Mouse (Mus musculus): ENCODE results near the gene Clns1a. TPM values are rescaled to one million over a fixed set of nuclear protein-coding genes. Genes with fewer than 3 reads are reported as not detected.

Gene Clns1a
- polyA plus RNA-seq, 1 experiment: 86.9 TPM

GRCm38 (mm10) chr7:97701106-97701505, 4.7 kb downstream of the Clns1a start:
- no peak for TF ChIP-seq POLR2A (IDR thresholded peaks at IDR 0.05; ENCODE audit: extremely low read depth, insufficient read depth, low read length)
- TF ChIP-seq CTCF (IDR thresholded peaks at IDR 0.05; ENCODE audit: extremely low read depth, insufficient read depth, low read length): no peak
- no peak overlapping the region for H3K27ac ChIP-seq (ENCODE audit: insufficient read depth, low read length)
- no peak overlapping the region for H3K4me3 ChIP-seq (ENCODE audit: insufficient read depth, low read length)
- no peaks in the 10 kb centered on the region for H3K4me1 ChIP-seq (ENCODE audit: control insufficient read depth, insufficient read depth, low read length)

GRCm38 (mm10) chr7:97707123-97707522, 10.7 kb downstream of the Clns1a start:
- no peak overlapping the region; the same call in 1 of the 2 replicates for H3K27ac ChIP-seq (ENCODE audit: insufficient read depth, low read length)
- H3K4me3 ChIP-seq (ENCODE audit: insufficient read depth, low read length): no peak overlapping the region
- no peak for TF ChIP-seq POLR2A (IDR thresholded peaks at IDR 0.05; ENCODE audit: extremely low read depth, insufficient read depth, low read length)
- no peak for TF ChIP-seq CTCF (IDR thresholded peaks at IDR 0.05; ENCODE audit: extremely low read depth, insufficient read depth, low read length)
- H3K4me1 ChIP-seq (ENCODE audit: control insufficient read depth, insufficient read depth, low read length): peaks cover 3% of the 10 kb centered on the region

GRCm38 (mm10) chr7:97707809-97708208, 11.4 kb downstream of the Clns1a start:
- no peak for TF ChIP-seq CTCF (IDR thresholded peaks at IDR 0.05; ENCODE audit: extremely low read depth, insufficient read depth, low read length)
- no peak for TF ChIP-seq POLR2A (IDR thresholded peaks at IDR 0.05; ENCODE audit: extremely low read depth, insufficient read depth, low read length)
- Histone ChIP-seq H3K4me1 (ENCODE audit: control insufficient read depth, insufficient read depth, low read length) (peaks cover 3% of the 10 kb centered on the region), H3K27ac (ENCODE audit: insufficient read depth, low read length) (no peak overlapping the region), H3K4me3 (ENCODE audit: insufficient read depth, low read length) (no peak overlapping the region)

GRCm38 (mm10) chr7:97709204-97709603, 12.8 kb downstream of the Clns1a start:
- peaks cover 3% of the 10 kb centered on the region for H3K4me1 ChIP-seq (ENCODE audit: control insufficient read depth, insufficient read depth, low read length)
- no peak overlapping the region for H3K27ac ChIP-seq (ENCODE audit: insufficient read depth, low read length)
- TF ChIP-seq CTCF (IDR thresholded peaks at IDR 0.05; ENCODE audit: extremely low read depth, insufficient read depth, low read length) (no peak), POLR2A (IDR thresholded peaks at IDR 0.05; ENCODE audit: extremely low read depth, insufficient read depth, low read length) (no peak)
- no peak overlapping the region for H3K4me3 ChIP-seq (ENCODE audit: insufficient read depth, low read length)

- TF ChIP-seq POLR2A (IDR thresholded peaks at IDR 0.05; ENCODE audit: extremely low read depth, insufficient read depth, low read length) (no peak), CTCF (IDR thresholded peaks at IDR 0.05; ENCODE audit: extremely low read depth, insufficient read depth, low read length) (no peak)
- Histone ChIP-seq H3K4me1 (ENCODE audit: control insufficient read depth, insufficient read depth, low read length) (no peaks in the 10 kb centered on the region), H3K27ac (ENCODE audit: insufficient read depth, low read length) (no peak overlapping the region), H3K4me3 (ENCODE audit: insufficient read depth, low read length) (no peak overlapping the region)
Observed at GRCm38 (mm10) chr7:97714651-97715050, 18.2 kb downstream of the Clns1a start.

- no peak overlapping the region for H3K27ac ChIP-seq (ENCODE audit: insufficient read depth, low read length)
- no peaks in the 10 kb centered on the region for H3K4me1 ChIP-seq (ENCODE audit: control insufficient read depth, insufficient read depth, low read length)
- no peak overlapping the region for H3K4me3 ChIP-seq (ENCODE audit: insufficient read depth, low read length)
- no peak for TF ChIP-seq POLR2A (IDR thresholded peaks at IDR 0.05; ENCODE audit: extremely low read depth, insufficient read depth, low read length)
- no peak for TF ChIP-seq CTCF (IDR thresholded peaks at IDR 0.05; ENCODE audit: extremely low read depth, insufficient read depth, low read length)
Observed at GRCm38 (mm10) chr7:97717326-97717725, 20.9 kb downstream of the Clns1a start.

GRCm38 (mm10) chr7:97719078-97719477, 22.6 kb downstream of the Clns1a start:
- Histone ChIP-seq H3K4me1 (ENCODE audit: control insufficient read depth, insufficient read depth, low read length) (no peaks in the 10 kb centered on the region), H3K4me3 (ENCODE audit: insufficient read depth, low read length) (no peak overlapping the region), H3K27ac (ENCODE audit: insufficient read depth, low read length) (no peak overlapping the region)
- TF ChIP-seq CTCF (IDR thresholded peaks at IDR 0.05; ENCODE audit: extremely low read depth, insufficient read depth, low read length) (no peak), POLR2A (IDR thresholded peaks at IDR 0.05; ENCODE audit: extremely low read depth, insufficient read depth, low read length) (no peak)

GRCm38 (mm10) chr7:97720109-97720508, 23.7 kb downstream of the Clns1a start:
- Histone ChIP-seq H3K27ac (ENCODE audit: insufficient read depth, low read length) (no peak overlapping the region), H3K4me1 (ENCODE audit: control insufficient read depth, insufficient read depth, low read length) (no peaks in the 10 kb centered on the region), H3K4me3 (ENCODE audit: insufficient read depth, low read length) (no peak overlapping the region)
- TF ChIP-seq POLR2A (IDR thresholded peaks at IDR 0.05; ENCODE audit: extremely low read depth, insufficient read depth, low read length): no peak
- no peak for TF ChIP-seq CTCF (IDR thresholded peaks at IDR 0.05; ENCODE audit: extremely low read depth, insufficient read depth, low read length)

- H3K4me3 ChIP-seq (ENCODE audit: insufficient read depth, low read length): no peak overlapping the region
- TF ChIP-seq CTCF (IDR thresholded peaks at IDR 0.05; ENCODE audit: extremely low read depth, insufficient read depth, low read length) (no peak), POLR2A (IDR thresholded peaks at IDR 0.05; ENCODE audit: extremely low read depth, insufficient read depth, low read length) (no peak)
- H3K4me1 ChIP-seq (ENCODE audit: control insufficient read depth, insufficient read depth, low read length): no peaks in the 10 kb centered on the region
- H3K27ac ChIP-seq (ENCODE audit: insufficient read depth, low read length): no peak overlapping the region
Observed at GRCm38 (mm10) chr7:97722278-97722918, 26.0 kb downstream of the Clns1a start.
